Mouse (Mus musculus) cerebellum, postnatal 25 days (tissue): ENCODE results near the gene Zbtb20.
A peak's percentile ranks its signal among the peaks of the same experiment; 100 is the strongest.

Experiments used
- DNase-seq, 2 experiments: peaks; one replicate each; pipeline ENCODE4 v3.0.0; 2021; ENCODE audit warnings: mixed read lengths in 2 of 2

The Zbtb20 gene

GRCm38 (mm10) chr16:43363751-43364515 is 488.3 kb downstream of the Zbtb20 start:
- DNase-seq: peak in 1 of 2 experiments; percentile 19

- no peak for DNase-seq
These were observed 488.8 kb downstream of the Zbtb20 start for GRCm38 (mm10) chr16:43364516-43364910.

- no peak for DNase-seq
These were observed 489.6 kb downstream of the Zbtb20 start for GRCm38 (mm10) chr16:43365277-43365676.

GRCm38 (mm10) chr16:43370496-43371020 is 494.9 kb downstream of the Zbtb20 start:
- DNase-seq: no peak

GRCm38 (mm10) chr16:43376782-43377181 is 501.1 kb downstream of the Zbtb20 start:
- no peak for DNase-seq

- no peak for DNase-seq
These were observed 504.0 kb downstream of the Zbtb20 start for GRCm38 (mm10) chr16:43379351-43380325.

GRCm38 (mm10) chr16:43381183-43381582 is 505.5 kb downstream of the Zbtb20 start:
- no peak for DNase-seq

- no peak for DNase-seq
These were observed 507.6 kb downstream of the Zbtb20 start for GRCm38 (mm10) chr16:43383149-43383740.

GRCm38 (mm10) chr16:43384953-43385619 is 509.4 kb downstream of the Zbtb20 start:
- DNase-seq: no peak

- DNase-seq: no peak
These were observed 510.0 kb downstream of the Zbtb20 start for GRCm38 (mm10) chr16:43385620-43386210.

- no peak for DNase-seq
These were observed 510.7 kb downstream of the Zbtb20 start for GRCm38 (mm10) chr16:43386426-43386825.

GRCm38 (mm10) chr16:43388389-43388788 is 512.7 kb downstream of the Zbtb20 start:
- no peak for DNase-seq

- DNase-seq: no peak
These were observed 514.7 kb downstream of the Zbtb20 start for GRCm38 (mm10) chr16:43390387-43390786.

GRCm38 (mm10) chr16:43393382-43393781 is 517.7 kb downstream of the Zbtb20 start:
- DNase-seq: no peak

GRCm38 (mm10) chr16:43394013-43394568 is 518.4 kb downstream of the Zbtb20 start:
- DNase-seq: no peak

GRCm38 (mm10) chr16:43394760-43395159 is 519.1 kb downstream of the Zbtb20 start:
- DNase-seq: no peak

- no peak for DNase-seq
These were observed 521.4 kb downstream of the Zbtb20 start for GRCm38 (mm10) chr16:43396849-43397628.

- no peak for DNase-seq
These were observed 522.1 kb downstream of the Zbtb20 start for GRCm38 (mm10) chr16:43397629-43398323.

- no peak for DNase-seq
These were observed 523.7 kb downstream of the Zbtb20 start for GRCm38 (mm10) chr16:43399428-43399827.

- no peak for DNase-seq
These were observed 524.4 kb downstream of the Zbtb20 start for GRCm38 (mm10) chr16:43400046-43400445.
